Mouse (Mus musculus): Measurements from ENCODE around the gene Gm42372. TPM values are rescaled to one million over a fixed set of nuclear protein-coding genes. Genes with fewer than 3 reads are reported as not detected.

Gene Gm42372
- polyA plus RNA-seq (2017; shearing (Covaris generic)), result 1 to 10 TPM; 2.2 to 3.0 TPM

GRCm38 (mm10) chr7:16982859-16983568, at the start of gene Gm42372:
Gene Gm42372 (plus strand): TSS chr7:16983086.

DNA sequence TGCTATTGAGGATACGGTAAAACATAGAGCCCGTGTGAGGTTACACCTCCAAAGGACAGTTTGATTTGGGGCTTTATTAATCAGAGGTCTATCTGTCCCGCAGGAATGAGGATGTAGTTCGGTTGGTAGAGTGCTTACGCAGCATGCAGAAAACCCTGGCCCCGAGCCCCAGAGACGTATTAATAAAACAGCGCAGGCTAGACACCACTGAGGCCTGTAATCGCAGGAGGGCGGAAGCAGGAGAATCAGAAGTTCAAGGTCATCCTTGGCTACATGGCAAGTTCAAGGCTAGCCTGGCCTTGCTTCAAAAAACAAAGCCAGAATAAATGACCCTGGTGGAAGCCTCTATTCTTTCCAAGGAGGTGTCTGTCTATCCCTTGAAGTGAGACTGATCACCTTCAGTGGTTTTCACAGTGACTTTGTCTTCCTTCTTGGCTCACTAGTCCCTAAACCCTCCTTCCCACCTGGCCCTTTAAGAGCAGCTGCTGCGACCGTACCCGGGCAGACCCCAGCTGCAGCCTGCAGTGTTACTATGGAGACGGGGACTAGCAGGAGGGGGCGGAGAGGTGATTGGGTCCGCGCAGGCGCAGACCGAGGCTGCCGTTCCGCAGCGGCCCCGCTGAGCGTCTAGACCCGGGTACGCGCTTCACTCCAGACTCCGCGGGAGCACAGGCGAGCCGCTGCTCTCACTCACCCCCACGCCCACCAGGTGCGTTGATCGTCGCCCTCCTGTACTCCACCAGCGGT, 38.7 kb upstream of the Gm42372 start, which contains the start of gene Pnmal2:
TSS of gene Pnmal2 (plus strand) at position 622 of the 747 bp plus-strand sequence.

GRCm38 (mm10) chr7:16959539-16960187, 23.2 kb upstream of the Gm42372 start, which contains the start of gene Pnmal1:
Gene Pnmal1 (plus strand): TSS chr7:16959679.

GRCm38 (mm10) chr7:16992451-16992807, 9.5 kb downstream of the Gm42372 start, which contains the start of gene Ccdc8:
Gene Ccdc8 (plus strand): TSS chr7:16992708.

DNA sequence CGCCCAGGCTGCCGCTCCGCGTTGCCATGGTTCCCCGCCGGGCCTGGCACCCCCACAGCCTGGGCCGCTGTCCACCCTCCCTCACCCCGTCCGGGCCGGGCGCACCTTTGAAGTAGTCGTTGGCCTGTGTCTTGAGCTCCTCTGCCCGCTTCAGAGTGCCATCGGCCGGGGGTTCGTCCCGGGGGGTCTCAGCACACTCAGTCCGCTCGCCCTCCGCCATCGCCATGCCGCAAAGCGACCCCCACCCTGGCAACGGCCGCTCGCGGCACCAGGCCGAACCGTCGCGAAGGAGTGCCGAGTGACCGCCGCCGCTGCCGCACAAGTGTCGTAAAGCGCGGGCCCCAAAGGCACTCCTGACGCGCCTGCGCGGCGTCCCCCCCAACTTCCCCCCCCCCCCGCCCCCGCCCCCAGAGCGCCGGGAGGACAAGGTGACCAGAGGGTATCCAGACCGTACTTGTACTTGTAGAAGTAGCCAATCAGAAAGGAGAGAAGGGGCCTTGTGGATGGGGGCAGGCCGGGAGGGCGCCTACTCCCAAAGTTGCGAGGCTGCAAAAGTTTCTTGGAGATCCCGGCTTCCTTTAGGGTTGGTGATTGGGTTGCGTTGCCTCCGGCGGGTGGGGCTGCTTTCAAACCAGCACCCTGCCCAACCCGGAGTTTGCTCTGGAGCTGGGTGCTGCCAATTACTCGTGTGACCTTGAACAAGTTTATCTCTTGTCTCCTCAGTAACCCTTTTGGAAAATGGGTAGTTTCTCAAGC, 44.9 kb downstream of the Gm42372 start, which contains the start of gene Ppp5c:
TSS of gene Ppp5c (minus strand) at position 337 of the 756 bp plus-strand sequence.

Other genes with a start within 250 kb of the Gm42372 start
- 100 to 1,000 TPM; 259 to 270 TPM for gene Ap2s1, start 244.7 kb upstream of the Gm42372 start, polyA plus RNA-seq (2017; shearing (Covaris generic))
- 100 to 1,000 TPM; 197 to 316 TPM for gene Slc1a5, start 201.7 kb upstream of the Gm42372 start, polyA plus RNA-seq (2017; shearing (Covaris generic))
- 10 to 100 TPM; 61.5 to 74.8 TPM for gene Strn4, start 167.2 kb upstream of the Gm42372 start, polyA plus RNA-seq (2017; shearing (Covaris generic))
- gene Fkrp, start 166.4 kb upstream of the Gm42372 start, polyA plus RNA-seq (2017; shearing (Covaris generic)), result 10 to 100 TPM; 19.1 to 22.7 TPM
- 100 to 1,000 TPM; 143 to 190 TPM for gene Prkd2, start 140.2 kb upstream of the Gm42372 start, polyA plus RNA-seq (2017; shearing (Covaris generic))
- under 1 TPM; 0.07 to 0.42 TPM for gene Dact3, start 107.8 kb upstream of the Gm42372 start, polyA plus RNA-seq (2017; shearing (Covaris generic))
- not detected for gene Gng8, start 91.3 kb upstream of the Gm42372 start, polyA plus RNA-seq (2017; shearing (Covaris generic))
- gene Ptgir, start 76.6 kb upstream of the Gm42372 start, polyA plus RNA-seq (2017; shearing (Covaris generic)), result 10 to 100 TPM; 11.2 to 16.3 TPM
- 100 to 1,000 TPM; 191 to 201 TPM for gene Calm3, start 59.0 kb upstream of the Gm42372 start, polyA plus RNA-seq (2017; shearing (Covaris generic))
- gene Pnmal2, start 38.4 kb upstream of the Gm42372 start, polyA plus RNA-seq (2017; shearing (Covaris generic)), result not detected
- under 1 TPM in 1 of 2 experiments, not detected in 1; 0.07 TPM for gene Pnmal1, start 23.4 kb upstream of the Gm42372 start, polyA plus RNA-seq (2017; shearing (Covaris generic))
- gene Ccdc8, start 9.6 kb downstream of the Gm42372 start, polyA plus RNA-seq (2017; shearing (Covaris generic)), result under 1 TPM; 0.05 to 0.31 TPM
- gene Ppp5c, start 44.8 kb downstream of the Gm42372 start, polyA plus RNA-seq (2017; shearing (Covaris generic)), result 100 to 1,000 TPM in 1 of 2 experiments, 10 to 100 TPM in 1; 99.7 to 101 TPM
- gene Hif3a, start 79.3 kb downstream of the Gm42372 start, polyA plus RNA-seq (2017; shearing (Covaris generic)), result under 1 TPM in 1 of 2 experiments, not detected in 1; 0.98 TPM
- under 1 TPM; 0.43 to 0.69 TPM for gene Psg16, start 91.0 kb downstream of the Gm42372 start, polyA plus RNA-seq (2017; shearing (Covaris generic))
- gene Ceacam3, start 167.2 kb downstream of the Gm42372 start, polyA plus RNA-seq (2017; shearing (Covaris generic)), result not detected
- gene Psg29, start 220.4 kb downstream of the Gm42372 start, polyA plus RNA-seq (2017; shearing (Covaris generic)), result not detected